Mouse (Mus musculus): Measurements from ENCODE around the gene Utp14b. TPM values are rescaled to one million over a fixed set of nuclear protein-coding genes. Genes with fewer than 3 reads are reported as not detected.

Gene Utp14b
- total RNA-seq, 2 experiments from 2014 or later, result 1.6 TPM

DNA sequence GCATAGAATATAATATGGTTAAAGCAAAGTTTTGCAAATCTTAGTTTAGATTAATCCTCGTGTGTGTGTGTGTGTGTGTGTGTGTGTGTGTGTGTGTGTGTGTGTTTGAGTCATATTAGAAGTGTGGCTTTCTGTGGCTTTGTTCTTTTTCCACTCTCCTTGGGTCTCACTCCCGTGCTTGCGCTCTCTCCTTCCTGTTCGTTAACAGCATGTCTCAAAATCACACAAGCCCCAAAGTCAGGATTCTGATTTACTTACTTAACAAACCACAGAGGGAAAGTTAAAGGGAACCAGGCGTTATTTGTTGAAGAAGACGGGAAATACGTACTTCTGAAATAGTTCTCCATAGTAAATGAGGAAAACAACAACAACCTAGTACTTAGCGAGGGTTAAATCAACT is 26.3 kb downstream of the Utp14b start:
- DNase-seq (ENCODE audit: low spot score), result no peak

GRCm38 (mm10) chr1:78686872-78687271 is 29.0 kb downstream of the Utp14b start:
- peak; percentile 26 for DNase-seq (ENCODE audit: low spot score)

GRCm38 (mm10) chr1:78688149-78688548 is 30.3 kb downstream of the Utp14b start:
- no peak for DNase-seq (ENCODE audit: low spot score)

- DNase-seq (ENCODE audit: low spot score), result no peak
Measured at GRCm38 (mm10) chr1:78694503-78695258, 36.8 kb downstream of the Utp14b start.

DNA sequence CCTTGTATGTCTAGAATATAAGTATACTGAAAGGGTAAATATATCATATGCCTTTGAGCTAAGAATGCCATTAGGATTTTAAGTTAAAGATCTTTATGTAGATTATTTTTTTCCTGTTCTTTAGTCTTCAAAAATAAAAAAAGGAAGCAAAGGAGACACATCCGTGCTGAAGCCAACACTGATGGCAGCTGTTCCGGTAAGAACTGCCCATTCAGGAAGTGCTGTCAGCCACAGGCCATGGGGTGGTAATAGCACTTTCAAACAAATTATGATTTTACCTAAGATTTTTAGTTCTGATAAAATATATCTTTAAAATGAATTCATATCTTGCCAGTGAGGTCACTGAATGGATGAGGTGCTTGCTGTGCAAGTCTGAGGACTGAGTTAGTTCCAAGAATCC is 38.5 kb downstream of the Utp14b start:
- no peak for DNase-seq (ENCODE audit: low spot score)

DNA sequence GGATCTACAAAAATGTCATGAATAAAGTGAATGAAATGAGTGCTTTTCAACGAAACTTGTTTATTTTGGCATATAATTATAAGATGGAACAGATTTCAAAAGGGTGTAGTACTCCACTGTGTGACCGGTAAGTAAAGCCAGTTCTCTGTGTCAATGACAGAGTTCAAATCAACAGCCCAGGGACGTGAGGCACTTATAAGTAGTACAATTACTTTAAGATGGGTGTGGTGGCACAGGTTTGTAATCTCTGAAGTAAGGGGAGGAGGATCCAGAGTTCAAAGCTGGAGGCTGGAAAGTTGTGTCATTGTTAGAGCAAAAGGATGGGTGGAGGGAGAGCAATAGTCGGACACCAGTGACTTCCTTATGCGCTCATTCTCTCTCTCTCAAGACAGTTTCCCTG is 39.1 kb downstream of the Utp14b start:
- no peak for DNase-seq (ENCODE audit: low spot score)

- DNase-seq (ENCODE audit: low spot score), result no peak
Measured at GRCm38 (mm10) chr1:78698138-78698537, 40.3 kb downstream of the Utp14b start.

- DNase-seq (ENCODE audit: low spot score), result no peak
Measured at GRCm38 (mm10) chr1:78701740-78702139, 43.9 kb downstream of the Utp14b start.

DNA sequence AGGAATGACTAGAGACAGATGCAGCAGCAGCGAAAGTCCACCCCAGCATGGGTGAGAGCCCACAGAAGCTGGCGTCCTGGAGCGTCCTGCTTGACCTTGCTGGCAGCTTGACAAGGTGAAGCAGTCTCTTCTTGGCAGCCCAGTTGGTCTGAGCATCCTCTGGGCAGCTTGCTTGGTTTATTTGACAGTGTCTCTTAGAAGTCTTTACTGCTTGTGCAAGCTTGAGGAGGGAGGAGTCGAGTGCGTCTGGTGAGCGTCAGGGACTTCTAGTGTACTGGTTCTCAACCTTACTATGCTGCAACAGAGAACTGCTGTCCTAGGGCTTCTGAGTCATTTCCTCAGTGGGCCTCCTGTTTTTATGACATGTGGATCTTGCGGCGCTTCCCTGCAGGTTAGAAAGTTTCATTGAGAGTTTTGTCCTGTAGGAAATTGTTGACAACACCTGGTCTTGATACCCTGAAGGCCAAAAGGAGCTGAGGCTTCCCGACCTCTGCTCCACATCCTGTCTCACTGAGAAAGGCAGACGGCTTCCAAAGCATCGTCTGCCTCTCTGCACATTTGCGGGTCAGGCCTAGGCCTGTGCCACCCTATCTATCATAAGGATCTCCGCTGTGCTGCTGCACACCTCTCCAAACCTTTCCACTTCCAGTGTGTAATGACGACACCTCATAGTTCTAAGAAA is 44.6 kb downstream of the Utp14b start:
- no peak for DNase-seq (ENCODE audit: low spot score)

- DNase-seq (ENCODE audit: low spot score), result no peak
Measured at GRCm38 (mm10) chr1:78702964-78703285, 45.1 kb downstream of the Utp14b start.

- DNase-seq (ENCODE audit: low spot score), result no peak
Measured at GRCm38 (mm10) chr1:78706338-78706737, 48.5 kb downstream of the Utp14b start.

- no peak for DNase-seq (ENCODE audit: low spot score)
Measured at GRCm38 (mm10) chr1:78707280-78707679, 49.4 kb downstream of the Utp14b start.

DNA sequence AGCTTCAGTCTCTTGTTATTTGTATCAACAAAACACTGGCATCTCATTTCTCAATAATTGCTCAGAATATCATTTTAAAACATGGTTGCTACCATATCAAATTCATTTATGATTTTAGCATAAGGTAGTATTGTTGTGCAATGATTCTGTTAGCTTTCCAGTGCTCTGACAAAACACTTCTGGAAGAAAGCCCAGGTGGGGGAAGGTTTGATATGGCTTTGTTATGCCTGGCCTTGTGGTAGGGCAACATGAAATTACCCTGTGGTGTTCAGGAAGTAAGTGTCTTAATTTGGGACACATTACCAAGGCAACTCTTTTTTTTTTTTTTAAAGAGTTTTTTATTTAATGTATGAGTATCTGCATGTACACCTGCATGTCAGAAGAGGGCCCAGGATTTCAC is 52.2 kb downstream of the Utp14b start:
- no peak for DNase-seq (ENCODE audit: low spot score)

DNA sequence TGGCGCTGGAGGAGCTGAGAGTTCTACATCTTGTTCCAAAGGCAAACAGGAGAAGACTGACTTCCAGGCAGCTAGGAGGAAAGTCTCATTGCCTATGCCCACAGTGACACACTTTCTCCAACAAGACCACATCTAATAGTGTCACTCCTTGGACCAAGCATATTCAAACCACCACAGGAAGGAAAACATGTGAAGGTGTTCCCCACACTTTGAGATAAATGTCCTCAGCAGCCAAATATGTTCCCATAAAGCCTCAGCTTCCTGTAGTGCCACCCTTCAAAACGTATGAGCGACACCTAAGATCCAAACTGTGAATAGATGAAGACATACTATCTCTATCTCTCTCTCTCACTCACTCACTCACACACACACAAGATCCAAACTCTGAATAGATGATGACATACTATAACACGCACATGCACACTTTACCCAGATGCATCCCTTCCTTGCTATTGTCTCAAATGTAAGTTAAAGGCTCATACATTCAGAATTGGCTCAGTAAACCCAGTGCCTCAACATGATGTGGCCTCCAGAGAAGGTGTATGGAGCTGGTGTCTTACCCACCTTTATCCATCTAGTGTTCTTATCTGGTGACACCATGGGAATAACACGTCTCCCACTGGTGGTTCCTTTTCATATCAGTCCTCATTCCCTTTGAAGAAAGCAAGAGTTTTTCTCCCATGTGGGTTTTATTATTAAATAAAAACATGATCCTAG is 52.9 kb downstream of the Utp14b start:
- no peak for DNase-seq (ENCODE audit: low spot score)

Other genes starting within 250 kb of the Utp14b start
- gene Farsb, start 169.1 kb upstream of the Utp14b start, total RNA-seq (2021), result 10 to 100 TPM; 53.3 to 57.7 TPM
- not detected for gene Mogat1, start 147.0 kb upstream of the Utp14b start, total RNA-seq (2021)
- not detected for gene BC035947, start 145.9 kb upstream of the Utp14b start, total RNA-seq (2021)
- gene Acsl3, start 213 bp upstream of the Utp14b start, total RNA-seq (2021), result 1 to 10 TPM; 9.2 to 9.9 TPM
- gene Kcne4, start 158.7 kb downstream of the Utp14b start, total RNA-seq (2021), result 1 to 10 TPM in 1 of 2 experiments, under 1 TPM in 1; 0.57 to 1.0 TPM